Mouse (Mus musculus) lung, adult 18-20 months (tissue): Measurements from ENCODE around the gene Nup62.
"Not testable (repeated sequence)": the region's sequence is repeated elsewhere in the genome, so short reads cannot be mapped to it uniquely, and the experiment has no call there.

Experiments
- DNase-seq, 2 experiments: peaks; one replicate each; pipeline ENCODE4 v3.0.0; 2022; ENCODE audit warnings: mixed read lengths in 2 of 2

The Nup62 gene

DNA sequence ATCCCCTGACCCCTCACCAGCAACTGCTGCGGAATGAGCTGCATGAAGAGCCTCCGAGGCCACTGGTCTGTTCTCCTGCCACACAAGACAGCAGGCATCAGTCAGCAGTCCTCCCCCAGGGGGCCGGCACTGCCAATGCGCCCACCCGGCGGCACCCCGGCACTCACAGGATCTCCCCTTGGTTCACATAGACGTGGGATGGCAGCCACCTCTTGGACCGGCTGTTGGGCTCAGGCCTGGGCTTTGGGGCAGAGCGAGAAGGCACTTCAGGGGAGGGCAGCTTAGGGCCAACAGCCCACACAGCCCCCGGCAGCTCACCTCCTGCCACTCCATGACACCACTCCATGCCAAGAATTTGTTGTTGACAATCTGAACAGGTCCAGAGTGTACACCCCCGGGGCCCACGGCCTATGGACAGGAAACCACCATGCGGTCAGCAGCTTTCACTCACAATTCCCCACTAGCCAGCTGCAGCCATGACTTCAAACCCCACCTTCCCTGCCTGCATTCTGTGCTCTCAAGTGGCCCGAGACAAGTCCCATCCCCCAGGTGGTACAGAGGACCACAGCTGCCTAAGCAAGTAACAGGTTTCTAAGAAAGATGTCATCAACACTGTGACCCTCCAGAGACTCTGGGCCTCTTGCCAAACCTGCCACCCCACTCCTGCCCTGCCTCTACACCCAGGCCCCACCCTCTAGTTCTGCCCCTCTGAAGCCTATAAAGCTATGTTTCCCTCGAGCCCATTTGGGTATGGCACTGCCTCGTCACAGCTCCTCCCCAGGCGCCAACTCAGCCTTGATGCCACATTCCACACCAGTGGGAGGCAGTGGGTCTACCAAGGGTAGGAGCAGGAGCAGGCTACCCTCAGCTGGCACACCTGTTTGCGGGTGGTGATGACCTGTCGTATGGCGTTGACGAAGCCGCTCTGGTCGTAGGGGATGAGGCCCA is 49.0 kb downstream of the Nup62 start:
- DNase-seq, result peak; percentile 35 to 56

DNA sequence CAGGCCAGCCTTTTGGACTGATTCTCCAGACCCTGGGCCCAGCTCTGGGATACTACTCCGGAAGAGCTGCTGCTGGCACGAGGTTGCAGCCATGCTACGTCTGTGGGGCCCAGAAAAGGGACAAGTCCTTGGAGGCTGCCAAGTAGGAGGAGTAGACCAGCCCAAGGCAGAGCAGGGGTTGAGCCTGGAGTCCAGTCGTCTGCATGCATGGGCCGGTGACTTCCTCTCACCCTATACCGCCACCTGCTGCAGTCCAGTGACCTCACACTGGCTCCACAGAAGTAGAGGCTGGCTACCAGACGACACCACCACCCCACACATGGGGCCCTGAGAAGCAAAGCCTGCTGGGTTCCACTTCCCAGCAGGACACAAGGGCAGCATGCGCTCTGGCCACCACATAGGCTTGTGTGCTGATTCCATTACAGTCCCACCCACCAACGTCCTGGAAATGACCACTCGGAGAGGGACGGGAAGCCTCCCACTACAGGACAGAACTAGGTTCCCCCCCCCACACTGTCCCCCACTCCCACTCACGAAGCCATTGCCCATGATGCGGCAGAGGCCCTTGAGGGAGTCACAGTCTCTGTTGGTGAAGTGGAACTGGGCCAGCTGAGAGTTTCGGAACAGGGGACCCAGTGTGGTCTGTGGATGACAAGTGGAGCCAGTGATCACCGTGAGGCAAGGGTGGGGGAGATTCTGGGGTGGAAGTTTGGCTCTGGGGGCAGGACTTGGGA is 50.6 kb downstream of the Nup62 start:
- peak; percentile 65 to 79 for DNase-seq

DNA sequence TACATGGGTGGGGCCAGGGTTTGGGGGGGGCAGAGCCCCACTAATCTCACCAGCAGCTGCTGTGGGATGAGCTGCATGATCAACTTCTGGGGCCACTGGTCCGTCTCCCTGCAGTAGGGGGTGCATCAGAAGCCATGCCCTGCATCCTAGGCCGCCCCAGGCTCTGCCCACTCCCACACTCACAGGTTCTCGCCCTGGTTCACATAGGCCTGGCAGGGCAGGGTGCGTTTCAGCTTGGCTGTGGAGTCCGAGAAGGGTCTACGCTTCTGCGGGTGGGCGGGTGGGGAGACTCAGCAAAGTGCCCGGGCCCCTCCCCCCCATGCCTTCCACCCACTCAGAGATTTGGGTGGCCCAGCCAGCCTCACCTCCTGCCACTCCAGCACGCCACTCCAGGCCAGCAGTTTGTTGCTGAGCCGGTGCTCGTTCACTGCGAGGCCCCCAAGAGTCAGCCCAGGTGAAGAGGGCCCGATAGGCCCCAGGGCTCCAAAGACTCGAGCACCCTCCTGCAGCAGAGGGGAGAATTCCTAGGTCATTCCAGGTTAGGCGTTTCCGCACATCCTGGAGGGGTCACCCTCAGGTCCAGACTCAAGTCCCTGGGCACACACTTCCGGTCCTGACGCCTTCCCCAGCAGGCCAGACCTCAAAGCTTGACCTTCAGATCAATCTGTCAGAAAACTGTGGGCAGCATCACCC is 51.3 kb downstream of the Nup62 start:
- DNase-seq, result peak in 1 of 2 experiments; percentile 43

DNA sequence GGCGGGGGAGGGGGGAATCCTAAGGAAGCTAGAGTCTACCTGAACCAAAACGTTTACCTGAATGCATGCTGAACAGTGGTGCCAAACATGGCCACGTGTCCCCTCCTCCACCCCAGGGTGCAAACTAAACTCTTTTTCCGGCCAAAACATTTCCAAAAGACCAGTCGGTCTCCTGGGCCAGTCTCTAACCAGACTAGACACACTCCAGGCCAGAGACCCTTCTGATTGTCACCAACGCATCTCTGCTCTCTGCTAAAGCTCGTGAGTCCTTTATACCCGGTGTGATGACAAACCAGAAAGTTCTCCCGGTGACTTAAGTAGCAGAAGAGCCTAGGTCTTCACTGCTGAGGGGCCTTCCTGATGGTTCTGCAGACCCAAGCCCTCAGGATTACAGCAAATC is 51.9 kb downstream of the Nup62 start:
- DNase-seq, result no peak

DNA sequence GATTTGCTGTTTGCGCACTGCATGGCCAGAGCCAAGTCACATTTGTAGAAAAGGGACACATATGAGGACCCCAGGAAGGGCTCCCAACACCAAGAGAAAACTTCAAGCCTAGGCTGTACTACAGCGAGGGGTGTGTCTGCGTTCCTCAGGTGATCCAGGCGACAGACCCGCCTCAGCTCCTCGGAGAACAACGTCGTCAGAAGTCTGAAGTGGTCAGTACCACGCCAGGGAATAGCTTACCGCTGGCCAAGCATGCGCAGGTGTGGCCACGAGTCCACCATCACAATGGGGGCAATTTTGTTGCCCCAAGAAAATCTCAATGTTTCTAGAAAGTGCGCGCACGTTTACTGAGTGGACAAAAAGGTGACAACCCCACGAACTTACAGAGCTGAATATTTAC is 52.6 kb downstream of the Nup62 start:
- peak; percentile 81 to 87 for DNase-seq

DNA sequence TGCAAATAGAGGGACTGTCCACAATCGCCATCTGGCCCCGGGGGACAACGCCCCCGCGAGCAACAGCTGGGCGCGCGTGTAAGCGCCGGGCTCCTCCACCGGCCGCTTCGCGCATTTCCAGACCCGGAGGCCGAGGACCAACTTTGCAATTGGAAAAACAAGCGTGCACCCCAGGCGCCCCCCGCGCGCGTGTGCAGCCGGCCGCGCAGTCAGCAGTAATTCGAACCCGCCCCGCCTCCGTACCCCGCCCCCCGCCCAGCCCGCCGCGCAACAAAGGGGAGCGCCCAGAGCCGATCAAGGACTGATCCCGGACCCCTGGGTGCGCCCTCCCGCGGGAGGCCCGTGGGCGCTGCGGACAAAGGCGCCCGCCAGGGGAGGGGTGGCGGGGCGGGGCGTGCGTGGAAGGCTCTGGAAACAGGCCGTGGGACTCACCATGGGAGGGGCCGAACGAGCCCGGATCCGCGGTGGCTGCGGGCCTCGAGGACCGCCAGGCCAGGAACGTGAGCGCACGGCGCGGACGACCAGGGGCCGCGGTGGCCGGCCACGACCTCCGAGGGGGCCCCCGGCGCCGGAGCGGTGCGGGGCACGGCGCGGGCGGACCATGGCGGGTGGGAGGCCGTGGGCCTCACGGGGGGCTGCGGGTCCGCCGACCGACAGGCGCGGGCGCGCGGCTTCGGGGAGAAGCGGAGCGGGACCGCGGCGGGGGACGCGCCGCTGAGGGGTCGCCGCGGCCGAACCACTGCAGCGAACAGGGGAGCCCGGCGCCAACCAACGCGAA is 53.2 kb downstream of the Nup62 start:
- DNase-seq, result peak; percentile 78 to 84

DNA sequence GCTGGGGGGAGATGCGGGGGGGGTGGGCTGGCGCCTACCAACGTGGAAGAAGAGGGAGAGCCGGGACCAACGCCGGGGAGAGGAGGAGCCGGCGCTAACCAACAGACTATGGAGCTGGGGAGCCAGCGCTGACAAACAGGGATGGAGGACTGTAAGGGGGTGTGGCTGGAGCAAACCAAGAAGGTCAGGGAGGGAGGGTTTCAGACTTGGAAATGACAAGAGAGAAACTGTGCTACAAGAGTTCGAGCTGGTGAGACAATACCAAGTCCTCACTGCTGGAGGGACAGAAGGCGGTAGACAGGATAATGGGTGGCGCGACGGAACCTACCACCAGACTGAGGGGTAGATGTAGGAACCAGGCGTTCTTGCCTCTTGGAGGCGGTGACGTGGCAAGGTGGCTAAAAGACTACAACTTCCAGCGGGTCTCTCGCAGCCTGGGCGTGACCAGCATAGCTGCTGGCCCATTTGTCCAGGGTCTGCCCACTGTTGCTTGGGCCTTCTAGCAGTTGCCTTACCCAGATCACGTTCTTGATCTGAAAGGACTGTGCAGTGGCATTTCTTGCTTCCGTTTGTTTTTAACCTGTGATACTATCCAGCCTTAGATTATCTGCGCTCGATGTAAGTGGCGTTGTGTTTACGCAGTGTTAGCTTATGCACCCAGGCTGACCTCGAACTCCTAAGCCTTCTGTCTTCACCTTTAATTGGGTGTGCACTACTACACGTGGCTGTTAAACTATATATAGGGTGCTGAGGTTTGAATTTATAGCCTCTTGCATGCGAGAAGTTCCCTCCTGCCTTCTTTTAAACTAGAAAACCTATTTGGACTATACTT is 54.0 kb downstream of the Nup62 start, which contains the start of gene Ptov1:
Gene Ptov1 (minus strand): TSS at position 92 of the 832 bp plus-strand sequence.
- DNase-seq, result peak; percentile 95 to 96

DNA sequence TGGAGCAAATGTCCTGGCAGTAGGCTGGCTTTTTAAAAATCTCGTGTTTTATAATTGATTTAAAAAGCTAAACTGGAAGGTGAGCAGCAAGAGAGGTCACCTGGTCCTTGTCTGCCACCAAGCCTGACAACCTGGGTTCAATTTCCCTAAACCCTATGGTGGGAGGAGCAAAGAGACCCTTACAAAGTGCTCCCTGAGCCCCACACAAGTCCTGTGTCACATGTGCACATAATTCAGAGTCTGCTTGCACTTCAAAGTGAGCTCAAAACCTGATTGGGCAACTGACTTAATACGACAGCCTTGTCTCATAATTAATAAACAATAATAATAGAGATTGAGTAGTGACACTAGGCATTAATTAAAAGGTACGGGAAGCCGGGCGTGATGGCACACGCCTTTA is 54.7 kb downstream of the Nup62 start:
- no peak for DNase-seq

DNA sequence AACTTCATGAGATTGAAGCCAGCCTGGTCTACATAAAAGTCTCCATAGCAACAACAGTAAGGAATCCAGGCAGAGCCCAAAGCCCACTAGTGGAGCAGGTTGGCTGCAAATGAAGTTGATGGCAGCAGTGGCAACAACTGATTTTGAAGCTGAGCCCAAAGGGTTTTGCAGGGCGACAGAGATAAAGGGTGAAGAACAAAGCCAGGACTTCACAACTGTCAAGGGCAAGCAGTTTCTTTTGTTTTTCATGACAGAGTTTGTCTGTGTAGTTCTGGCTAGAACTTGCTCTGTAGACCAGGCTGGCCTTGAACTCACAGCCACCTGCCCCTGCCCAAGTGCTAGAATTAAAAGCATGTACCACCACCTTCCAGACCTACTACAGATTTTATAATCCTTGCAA is 55.3 kb downstream of the Nup62 start:
- no peak for DNase-seq

DNA sequence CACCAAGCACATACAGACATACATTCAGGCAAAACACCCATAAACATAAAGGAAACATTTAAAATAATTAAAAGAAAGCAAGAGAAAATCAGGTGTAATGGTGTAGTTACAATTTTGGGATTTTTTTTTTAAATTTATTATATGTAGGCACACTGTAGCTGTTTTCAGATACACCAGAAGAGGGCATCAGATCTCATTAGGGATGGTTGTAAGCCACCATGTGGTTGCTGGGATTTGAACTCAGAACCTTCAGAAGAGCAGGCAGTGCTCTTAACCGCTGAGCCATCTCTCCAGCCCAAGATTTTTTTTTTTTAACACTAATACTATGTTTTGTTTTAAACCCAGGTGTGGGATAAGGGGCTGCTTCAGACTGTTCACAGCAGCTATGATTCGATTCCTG is 55.9 kb downstream of the Nup62 start:
- not testable (repeated sequence) for DNase-seq

DNA sequence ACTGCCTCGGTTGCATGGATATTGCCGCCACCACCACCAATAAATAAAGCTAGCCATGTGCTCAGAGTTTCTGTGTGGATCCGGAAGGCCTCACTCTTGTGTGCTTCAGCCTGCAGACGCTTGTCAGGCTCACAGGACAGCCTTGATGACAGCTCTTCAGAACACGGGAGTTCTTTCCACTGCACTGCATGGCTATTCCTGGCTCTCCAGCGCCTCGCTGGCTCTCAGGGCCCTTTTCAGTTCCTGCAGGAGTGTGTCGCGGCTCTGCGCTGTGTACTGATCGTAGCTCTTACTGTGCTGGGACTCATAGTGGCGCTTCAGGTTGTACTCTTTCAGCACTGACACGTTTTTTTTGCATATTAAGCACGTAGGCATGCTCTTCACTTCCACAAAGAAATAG is 61.9 kb downstream of the Nup62 start:
- DNase-seq, result no peak
